Mouse (Mus musculus): ENCODE measurements around the gene Smchd1.

DNA sequence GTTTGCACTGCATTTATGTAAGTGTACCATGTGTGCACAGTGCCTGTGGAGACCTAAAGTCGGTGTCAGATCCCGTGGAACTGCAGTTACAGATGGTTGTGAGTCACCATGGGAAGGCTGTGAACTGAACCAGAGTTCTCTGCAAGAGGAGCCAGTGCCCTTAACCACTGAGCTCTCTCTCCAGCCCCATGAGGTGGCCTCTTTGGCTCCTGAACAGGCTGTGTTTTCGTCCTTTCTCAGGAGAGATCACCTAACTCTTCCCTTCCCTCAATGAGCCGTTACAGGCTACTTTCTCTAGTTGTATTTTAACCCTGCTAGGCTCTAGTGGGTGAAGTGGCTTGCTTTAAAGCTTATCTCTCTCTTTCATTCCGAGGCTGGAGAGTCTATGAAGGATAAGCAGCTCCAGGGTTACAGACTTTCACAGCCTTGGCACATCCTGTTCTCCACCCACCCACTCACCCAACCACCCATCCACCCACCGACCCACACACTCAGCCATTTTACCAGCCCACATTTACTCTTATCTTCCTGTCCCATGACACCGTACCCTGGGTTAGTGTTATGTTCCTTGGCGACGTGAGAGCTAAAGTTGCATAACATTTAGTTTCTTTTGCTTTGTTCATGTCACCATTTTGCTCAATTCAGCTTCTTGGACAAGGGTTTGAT, 15.7 kb upstream of the Smchd1 start:
- TF ChIP-seq CTCF (IDR thresholded peaks at IDR 0.05; ENCODE audit: low read depth) (no peak), EP300 (optimal IDR thresholded peaks at IDR 0.05) (no peak)

All from stomach, postnatal 0 days (tissue).